Mouse (Mus musculus) frontal cortex, postnatal 25 days (tissue): Measurements from ENCODE around the gene Gatc.
"Not testable (repeated sequence)": the region's sequence is repeated elsewhere in the genome, so short reads cannot be mapped to it uniquely, and the experiment has no call there.

Experiments
- DNase-seq, 2 experiments: peaks; one replicate each; pipeline ENCODE4 v3.0.0; 2022; ENCODE audit warnings: low spot score in 2 of 2

The Gatc gene

DNA sequence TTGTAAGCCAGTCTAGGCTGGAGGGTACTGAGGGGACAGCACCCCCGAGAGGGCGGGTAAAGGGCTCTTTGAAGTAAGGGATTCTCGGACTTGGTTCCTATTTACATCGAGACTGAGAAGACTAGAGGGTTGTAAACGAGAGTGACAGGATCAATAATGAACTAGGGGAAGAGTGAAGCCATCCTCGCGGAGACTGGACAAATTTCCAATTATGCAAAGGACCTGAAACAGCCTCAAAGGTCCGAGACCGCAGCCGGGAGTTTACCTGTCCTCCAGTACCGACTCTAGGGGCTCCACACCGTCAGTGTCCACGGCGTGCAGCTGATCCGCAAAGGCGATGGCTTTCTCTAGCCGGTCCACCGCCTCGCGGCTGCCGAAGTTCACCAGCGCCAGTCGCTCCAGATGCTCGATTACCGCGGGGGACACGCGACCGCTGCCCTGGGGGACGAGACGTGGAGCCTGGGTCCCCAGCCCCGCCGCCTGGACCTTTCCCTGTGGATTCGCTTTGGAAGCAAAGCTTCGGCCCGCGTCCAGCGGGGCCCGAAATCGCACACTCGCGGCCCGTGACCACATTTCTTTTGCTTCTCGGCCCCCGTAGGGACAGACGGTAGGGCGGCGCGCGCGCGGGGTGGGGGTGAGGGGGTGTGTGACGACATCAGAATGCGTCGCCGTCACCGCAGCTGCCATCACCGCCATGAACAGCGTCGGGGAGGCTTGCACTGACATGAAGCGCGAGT, at the start of gene Gatc, which contains the start of gene Triap1:
Gene Gatc (minus strand): TSS at position 602 of the 737 bp plus-strand sequence.
Gene Triap1 (plus strand): TSS at position 649 of the 737 bp plus-strand sequence.
- peak; percentile 74 to 83 for DNase-seq

DNA sequence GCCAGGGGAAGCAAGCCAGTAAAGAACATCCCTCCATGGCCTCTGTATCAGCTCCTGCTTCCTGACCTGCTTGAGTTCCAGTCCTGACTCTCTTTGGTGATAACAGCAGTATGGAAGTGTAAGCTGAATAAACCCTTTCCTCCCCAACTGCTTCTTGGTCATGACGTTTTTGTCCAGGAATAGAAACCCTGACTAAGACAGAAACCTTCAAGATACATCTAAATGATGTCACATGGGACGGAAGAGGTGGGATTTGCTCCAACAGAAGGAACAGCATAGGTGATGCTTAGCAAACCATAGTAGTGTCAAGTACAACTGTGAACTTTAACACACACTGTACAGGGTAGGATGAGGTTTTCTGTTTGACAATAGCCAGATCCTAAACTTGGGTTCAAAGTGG, 37.9 kb upstream of the Gatc start:
- not testable (repeated sequence) for DNase-seq

DNA sequence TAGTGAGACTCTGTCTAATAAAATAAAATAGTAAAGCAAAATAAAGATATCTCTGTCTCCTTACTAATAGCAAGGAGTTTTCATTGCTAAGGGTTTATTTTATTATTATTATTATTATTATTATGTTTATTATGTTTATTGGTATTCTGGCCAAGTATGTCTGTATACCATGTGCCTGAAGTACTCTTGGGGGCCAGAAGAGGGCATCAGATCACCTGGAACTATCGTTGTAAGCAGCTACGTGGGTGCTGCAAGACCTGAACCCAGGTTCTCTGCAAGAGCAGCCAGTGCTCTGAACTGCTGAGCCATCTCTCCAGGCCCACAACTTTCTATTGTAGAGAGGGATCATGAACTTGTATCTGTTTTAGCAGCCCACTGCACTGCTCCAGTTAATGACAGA, 34.5 kb upstream of the Gatc start:
- DNase-seq: no peak

- no peak for DNase-seq
Measured at GRCm38 (mm10) chr5:115374204-115374820, 33.3 kb upstream of the Gatc start.

GRCm38 (mm10) chr5:115373441-115374203, 32.6 kb upstream of the Gatc start:
- peak in 1 of 2 experiments; percentile 13 for DNase-seq

DNA sequence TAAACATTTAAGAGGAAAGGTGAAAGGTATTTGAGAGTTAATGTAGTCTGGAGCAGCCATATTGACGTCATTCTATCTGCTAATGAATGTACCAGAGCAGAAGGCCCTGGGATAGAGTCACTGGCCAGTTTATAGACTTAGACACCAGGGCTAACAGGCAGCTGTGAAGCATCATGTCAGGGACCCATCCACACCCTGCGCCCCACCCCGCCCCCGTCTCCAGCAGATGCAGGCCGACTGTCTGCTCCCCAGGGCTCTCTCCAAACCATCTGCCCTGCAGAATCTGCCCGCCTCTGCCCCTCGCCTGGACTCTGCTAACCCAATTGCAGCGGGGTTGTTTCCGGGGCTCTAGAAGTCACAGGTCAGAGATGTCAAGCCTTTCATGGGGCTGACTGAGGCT, 30.8 kb upstream of the Gatc start:
- DNase-seq: no peak

- DNase-seq: no peak
Measured at GRCm38 (mm10) chr5:115364782-115365181, 23.8 kb upstream of the Gatc start.

DNA sequence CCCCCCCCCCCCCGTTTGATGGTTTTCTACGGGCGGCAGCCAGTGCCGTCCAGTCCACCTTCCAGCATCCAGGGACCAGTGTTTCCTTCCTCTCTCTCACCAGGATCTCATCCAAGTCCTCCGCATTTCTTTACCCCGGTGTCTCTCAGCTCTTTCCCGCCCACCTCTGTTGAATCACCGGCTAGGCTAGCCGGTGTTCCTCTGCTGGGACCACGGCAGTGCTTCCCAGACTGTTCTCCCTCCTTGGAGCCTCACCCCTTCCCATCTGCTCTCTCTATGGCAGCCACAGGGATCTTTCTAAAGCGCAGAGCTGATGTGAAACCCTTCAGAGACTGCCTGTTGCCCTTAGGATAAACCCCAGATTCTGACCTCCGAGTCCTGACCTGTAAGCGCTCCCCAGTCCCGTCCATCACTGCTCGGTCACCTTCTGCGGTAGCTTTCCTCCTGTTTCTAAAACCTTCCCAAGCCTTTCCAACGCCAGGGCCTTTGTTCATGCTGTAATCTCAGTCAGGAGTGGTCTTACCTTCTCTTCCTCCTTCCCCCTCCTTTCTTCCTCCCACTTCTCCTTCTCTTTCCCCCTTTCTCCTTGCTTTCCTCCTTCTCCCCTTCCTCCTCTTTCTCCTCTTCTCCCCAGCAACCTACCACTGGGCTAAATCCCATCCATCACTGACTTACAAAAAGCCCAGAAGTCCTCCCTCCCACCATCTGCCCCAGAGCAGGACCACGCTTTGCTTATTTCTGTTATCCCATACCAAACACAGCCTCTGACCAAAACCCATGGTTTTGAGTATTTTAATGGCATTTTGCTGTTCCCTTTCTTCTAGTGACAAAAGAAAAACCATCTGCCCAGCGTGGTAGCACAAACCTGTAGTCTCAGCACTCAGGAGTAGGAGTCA, 22.1 kb upstream of the Gatc start:
- DNase-seq: peak in 1 of 2 experiments; percentile 29

- no peak for DNase-seq
Measured at GRCm38 (mm10) chr5:115362216-115362615, 21.2 kb upstream of the Gatc start.

DNA sequence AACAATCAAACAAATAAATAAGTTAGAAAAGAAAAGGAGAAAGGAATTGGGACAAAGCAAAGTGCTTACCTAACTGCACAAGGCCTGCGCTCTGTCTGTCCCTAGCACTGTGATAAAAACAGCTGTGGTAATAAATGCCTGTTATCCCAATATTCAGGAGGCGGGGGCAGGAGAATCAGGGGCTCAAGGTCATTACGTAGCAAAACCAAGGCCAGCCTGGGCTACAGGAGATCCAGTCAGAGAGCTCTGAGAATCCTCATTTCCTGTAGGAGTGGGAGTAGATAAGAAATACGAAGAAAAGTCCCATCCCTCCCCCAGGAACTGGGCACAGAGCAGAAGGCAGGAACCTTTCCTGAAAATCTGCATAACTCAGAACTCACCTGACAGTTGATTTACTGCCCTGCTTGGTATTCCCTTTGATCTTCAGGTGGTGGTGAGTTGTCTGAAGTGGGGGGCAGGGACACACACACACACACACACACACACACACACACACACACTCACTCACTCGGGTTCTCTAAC, 18.9 kb upstream of the Gatc start:
- no peak for DNase-seq

DNA sequence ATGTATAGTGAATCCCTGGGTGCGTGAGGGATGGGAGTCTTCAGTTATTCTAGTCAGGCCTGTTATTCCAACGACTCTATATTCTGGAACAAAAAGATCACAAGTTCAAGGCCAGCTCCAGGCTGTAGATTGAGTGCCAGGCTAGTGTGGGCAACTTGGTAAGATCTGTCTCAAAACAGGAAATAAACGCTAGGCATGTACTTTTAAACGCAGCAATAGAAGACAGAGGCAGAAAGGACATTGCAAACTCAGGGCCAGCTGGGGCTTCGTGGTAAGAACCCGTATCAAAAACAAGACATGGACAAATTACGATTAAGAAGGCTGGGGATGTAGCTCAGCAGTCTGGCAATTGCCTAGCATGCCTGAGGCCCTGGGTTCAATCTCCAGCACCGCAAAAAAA, 18.5 kb upstream of the Gatc start:
- no peak for DNase-seq

DNA sequence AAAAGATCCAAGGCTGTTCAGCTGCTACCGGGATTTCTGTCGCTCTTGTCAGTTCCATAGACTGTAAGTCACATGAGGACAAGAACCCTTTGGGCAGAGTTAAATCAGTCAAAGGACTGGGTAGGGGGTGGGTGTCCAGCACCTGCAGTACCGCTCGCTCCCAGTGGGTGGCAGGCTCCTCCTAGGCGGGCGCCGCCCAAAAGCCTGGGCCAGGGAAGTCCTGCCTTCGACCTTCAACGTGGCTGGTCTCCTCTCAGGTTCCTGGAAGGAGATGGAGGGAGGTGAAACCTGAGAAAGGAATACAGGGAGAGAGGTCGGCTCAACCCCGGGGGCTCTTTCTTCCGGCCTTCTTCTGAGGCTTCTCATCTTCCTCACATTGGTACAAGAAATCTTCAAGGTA, 17.9 kb upstream of the Gatc start:
- DNase-seq: peak; percentile 66 to 77

DNA sequence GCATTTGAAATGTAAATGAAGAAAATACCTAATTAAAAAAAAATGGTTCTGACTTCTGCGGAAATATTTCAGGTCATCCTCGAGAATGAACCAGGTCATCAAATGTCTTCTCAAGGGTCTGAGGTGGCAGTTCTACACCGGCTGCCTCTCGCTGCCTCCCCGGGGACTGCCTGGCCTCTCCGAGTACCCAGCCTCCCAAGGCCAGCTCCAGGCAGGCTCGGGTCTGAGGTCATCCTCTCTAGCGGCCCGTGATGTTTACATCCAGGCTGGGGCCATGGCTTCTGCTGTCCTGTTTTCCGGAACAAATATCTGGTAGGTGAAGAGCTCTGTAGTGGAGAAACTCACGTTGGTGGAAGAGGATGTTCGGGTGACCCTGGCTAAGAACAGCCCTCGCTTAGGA, 14.1 kb upstream of the Gatc start:
- DNase-seq: no peak

- DNase-seq: no peak
Measured at GRCm38 (mm10) chr5:115351348-115351747, 10.4 kb upstream of the Gatc start.

- no peak for DNase-seq
Measured at GRCm38 (mm10) chr5:115349225-115349555, 8.2 kb upstream of the Gatc start.

DNA sequence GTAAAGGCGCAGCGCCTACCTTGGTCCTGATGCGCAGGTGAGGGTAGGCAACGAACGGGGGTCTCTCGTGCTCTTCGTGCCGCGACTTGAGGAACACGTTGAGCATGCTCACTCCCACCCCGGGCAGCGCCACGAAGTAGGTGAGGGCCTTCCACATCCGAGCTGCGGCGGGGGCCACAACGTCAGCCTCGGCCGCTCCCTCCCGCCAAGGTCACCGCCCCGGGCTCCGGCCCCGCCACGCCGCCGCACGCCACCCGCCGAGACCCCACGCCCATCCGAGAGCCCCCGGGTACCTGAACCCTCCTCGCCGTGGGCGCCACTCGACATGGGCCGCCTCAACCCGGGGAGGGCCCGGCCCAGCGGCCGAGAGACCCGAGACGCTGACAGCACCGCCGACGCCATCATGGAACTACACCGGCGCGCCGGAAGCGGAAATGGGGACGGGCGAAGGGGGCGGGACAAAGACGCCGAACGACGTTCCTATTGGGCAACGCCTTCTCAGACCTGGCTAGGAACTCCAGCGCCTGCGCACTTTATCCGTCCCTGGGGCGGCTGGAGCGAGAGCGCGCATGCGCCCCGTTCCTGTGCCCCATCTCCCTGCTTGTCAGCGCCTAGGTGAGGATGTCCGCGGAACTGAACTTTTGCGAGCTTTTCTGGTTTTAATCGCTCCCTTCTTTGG, 7.7 kb upstream of the Gatc start, which contains the start of gene Cox6a1:
Gene Cox6a1 (minus strand): TSS at position 436 of the 679 bp plus-strand sequence.
- peak; percentile 96 to 97 for DNase-seq

DNA sequence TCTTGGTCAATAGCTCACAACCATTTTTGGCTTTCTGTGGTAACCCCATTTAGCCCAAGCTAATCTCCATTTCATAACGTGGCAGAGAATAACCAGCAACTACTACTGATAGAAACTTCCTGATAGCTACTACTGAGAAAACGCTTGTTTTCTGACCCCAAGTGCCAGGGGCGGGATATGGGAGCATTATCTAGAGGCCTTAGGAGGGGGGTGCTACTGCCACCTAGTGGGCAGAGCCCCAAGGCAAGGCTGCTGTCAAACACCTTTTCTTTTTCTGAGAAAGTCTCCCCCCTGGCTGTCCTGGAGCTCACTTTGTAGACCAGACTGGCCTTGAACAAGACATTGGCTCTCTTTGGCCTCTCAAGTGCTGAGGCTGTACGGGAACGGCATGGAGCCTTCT, 6.6 kb upstream of the Gatc start:
- peak; percentile 71 for DNase-seq

- no peak for DNase-seq
Measured at GRCm38 (mm10) chr5:115341314-115342165, 562 bp upstream of the Gatc start.

GRCm38 (mm10) chr5:115340007-115340406, 971 bp downstream of the Gatc start:
- no peak for DNase-seq

DNA sequence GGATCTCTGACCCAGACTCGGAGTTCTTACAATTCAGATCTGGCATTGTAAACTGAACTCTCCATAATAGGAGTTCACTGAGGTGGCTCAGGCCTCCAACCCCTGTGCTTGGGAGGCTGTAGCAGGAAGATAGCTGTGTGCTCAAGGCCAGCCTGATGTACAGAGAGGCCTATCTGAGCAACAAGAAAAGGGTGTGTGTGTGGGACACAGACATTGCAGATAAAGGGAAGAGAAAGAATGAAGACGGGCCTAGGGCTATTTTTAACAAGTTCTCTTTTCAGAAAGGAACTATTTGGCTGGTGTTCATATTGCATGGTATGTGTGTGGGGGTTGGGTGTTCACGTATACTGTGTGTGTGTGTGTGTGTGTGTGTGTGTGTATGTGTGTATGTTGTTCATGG, 7.4 kb downstream of the Gatc start:
- DNase-seq: no peak
